Mouse (Mus musculus): Measurements from ENCODE around the gene Psma3.
"Not testable (repeated sequence)": the region's sequence is repeated elsewhere in the genome, so short reads cannot be mapped to it uniquely, and the experiment has no call there.

- TF ChIP-seq CTCF (IDR thresholded peaks at IDR 0.05; ENCODE audit: extremely low read depth, insufficient read length, insufficient replicate concordance, low read depth, low read length); POLR2A (IDR thresholded peaks at IDR 0.05; ENCODE audit: low read depth, low read length): not testable (repeated sequence)
These were observed 53.8 kb downstream of the Psma3 start for GRCm38 (mm10) chr12:71028265-71028664.

Data from small intestine, adult 2 months (tissue).